Mouse (Mus musculus) megakaryocyte, embryonic 14.5 days (primary cell): Measurements from ENCODE around the gene Txndc11.

ENCODE experiments used
- FLI1 ChIP-seq: IDR thresholded peaks from 2 replicates; pipeline ENCODE4 v1.6.1; 2012; ENCODE audit warnings: low read length, inconsistent platforms, mixed read lengths
- GATA1 ChIP-seq: IDR thresholded peaks from 3 replicates; pipeline ENCODE4 v1.6.1; 2012; ENCODE audit warnings: mixed read lengths, low read length, inconsistent platforms, borderline replicate concordance

GRCm38 (mm10) chr16:11093717-11094386, 40.6 kb downstream of the Txndc11 start:
- TF ChIP-seq GATA1 (no peak), FLI1 (no peak)
